Mouse (Mus musculus): Measurements from ENCODE around the gene Arl13a. TPM values are rescaled to one million over a fixed set of nuclear protein-coding genes. Genes with fewer than 3 reads are reported as not detected.
"Not testable (repeated sequence)": the region's sequence is repeated elsewhere in the genome, so short reads cannot be mapped to it uniquely, and the experiment has no call there.

Arl13a gene
- not detected in 2 replicates for polyA plus RNA-seq (2012; rRNA removed)

DNA sequence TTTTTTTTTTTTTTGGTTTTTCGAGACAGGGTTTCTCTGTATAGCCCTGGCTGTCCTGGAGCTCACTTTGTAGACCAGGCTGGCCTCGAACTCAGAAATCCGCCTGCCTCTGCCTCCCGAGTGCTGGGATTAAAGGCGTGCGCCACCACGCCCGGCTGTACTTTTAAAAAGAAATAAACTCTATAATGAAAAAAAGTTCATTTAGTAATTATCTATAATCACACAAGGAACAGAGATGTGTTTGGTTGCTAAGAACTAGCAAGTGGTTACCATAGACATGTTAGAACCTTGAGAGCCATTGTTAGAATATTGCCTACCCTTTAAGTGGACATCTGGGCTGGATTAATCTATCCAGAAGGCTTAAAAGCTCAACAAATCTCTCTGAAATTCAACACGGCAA, at the start of gene Arl13a:
TSS of gene Arl13a (plus strand) at position 301 of the 400 bp plus-strand sequence.
- not testable (repeated sequence) for DNase-seq (ENCODE audit: extremely low spot score in 1 of 2, low spot score in 1 of 2)

DNA sequence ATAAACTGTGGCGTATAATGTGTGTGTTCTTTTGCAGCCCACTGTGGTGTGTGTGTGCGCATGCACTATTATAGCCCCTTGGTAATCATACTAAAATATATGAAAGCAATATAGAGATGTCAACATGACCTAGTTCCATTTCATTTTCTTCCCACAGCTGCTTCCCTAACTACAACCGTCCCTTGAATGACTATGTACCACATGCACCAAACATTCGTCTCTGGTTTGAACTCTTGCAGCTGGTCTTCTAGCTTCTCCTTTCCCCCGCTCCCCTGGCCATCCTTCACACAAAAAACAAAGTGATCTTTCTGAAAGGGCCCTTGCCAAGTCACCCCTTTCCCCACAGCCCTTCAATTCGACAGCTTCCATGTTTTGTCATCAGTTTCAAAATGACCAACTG, 47.3 kb upstream of the Arl13a start:
- no peak for DNase-seq (ENCODE audit: extremely low spot score in 1 of 2, low spot score in 1 of 2)

DNA sequence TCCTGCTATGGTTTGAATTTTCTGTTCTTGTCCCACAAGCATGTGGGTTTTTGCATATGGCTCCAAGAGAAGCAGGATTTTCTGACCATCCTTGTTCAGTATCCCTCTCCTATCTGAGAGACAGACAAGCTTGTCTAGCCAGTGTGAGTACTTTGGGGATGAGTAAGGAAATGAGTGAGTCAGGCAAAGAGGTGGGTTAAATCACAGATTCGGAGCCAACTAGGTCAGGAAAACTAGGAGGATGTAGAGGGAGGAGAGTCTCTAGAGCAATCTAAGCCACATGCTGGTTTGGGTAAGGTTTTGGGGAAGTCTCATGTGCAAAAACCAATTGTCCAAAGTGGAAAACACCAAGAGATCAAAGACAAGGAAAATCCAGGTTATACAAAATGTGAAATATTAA, 45.8 kb upstream of the Arl13a start:
- DNase-seq (ENCODE audit: extremely low spot score in 1 of 2, low spot score in 1 of 2) = peak in 1 of 2 experiments; percentile 9

DNA sequence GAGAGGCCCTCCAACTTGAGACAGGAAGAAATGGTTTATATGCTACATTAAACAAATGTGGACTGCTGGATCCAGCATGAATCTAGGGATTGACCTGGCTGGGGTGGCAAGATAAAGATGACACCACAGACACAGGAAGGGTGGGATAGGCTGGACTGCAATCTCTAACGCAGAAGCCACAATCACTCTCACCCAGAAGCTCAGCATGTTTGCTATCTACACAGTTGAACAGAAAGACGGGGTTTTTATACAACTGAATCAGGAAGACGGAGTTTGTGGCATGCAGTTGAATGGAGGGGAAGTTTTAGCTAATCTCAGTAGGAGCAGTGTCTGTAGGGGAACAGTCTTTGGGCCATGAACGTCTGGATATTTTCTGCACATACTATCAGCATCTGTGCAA, 45.3 kb upstream of the Arl13a start:
- no peak for DNase-seq (ENCODE audit: extremely low spot score in 1 of 2, low spot score in 1 of 2)

DNA sequence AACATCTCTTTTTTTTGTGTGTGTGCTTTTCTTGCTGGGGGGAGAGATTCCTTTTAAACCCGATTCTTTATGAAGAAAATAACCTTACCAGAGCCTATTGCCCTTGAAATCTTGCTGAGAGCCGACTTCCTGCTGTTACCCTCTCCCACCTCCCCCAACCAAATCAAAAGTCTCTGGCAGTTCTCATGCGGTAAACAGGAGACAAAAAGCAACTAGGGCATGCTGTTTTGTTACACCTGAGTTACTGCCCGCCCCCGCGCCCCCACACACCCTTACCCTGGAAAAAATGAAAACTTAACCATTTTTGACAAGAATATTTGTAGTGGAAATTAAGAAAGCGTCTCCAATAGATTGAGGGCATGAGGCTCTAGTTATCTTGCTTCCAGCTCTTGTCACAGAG, 29.1 kb upstream of the Arl13a start:
- no peak for DNase-seq (ENCODE audit: extremely low spot score in 1 of 2, low spot score in 1 of 2)

DNA sequence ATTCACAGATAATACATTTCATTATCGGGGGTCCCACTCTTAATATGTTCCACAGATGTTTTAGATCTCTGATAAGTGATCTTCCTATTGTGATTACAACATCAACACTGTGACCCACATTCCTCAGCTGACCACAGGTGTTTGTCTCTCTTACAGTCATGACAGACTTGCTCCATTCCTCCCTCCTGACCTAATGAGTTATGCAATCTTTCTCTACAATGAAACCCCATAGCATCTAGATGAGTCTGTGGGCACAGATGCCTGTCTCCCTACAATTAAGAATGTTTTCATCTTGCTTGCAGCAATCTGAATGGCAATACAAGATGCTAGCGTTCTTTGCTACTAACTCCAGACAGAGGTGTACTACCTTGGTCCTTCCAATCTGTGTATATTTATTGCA, 26.9 kb upstream of the Arl13a start:
- no peak for DNase-seq (ENCODE audit: extremely low spot score in 1 of 2, low spot score in 1 of 2)

DNA sequence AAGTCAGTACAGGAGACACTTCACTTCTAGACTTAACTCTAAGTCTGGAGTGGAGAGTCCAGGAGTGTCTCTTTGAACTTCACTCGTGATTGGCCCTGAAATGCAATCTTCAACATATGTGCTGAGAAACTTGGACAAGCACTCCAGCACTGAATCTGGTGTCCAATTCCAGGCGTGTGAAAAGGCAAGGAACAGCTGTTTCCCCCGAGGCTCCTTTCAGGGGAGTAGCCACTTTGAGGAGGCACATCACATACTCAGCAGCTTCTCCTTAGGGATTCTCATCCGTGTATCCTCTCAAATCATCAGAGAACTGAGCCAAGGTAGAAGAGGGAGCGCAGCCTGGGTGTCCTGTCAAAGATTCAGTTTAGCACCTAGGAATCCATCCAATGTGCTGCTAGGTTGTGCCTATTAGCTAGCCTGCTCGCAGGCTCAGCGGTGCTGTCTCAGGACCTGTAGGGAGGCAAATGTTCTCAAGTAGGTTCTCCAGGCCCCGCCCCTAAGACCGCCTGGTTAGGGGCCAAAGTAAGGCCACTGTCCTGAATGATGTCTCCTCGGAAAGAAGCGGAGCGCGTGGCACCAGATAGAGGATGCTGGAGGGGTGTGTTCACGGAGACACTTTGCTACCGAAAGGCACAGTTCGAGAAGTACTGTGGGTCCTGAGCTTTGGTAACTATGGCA, 25.1 kb upstream of the Arl13a start, which contains the start of gene Xkrx:
TSS of gene Xkrx (minus strand) at position 34 of the 678 bp plus-strand sequence.
- DNase-seq (ENCODE audit: extremely low spot score in 1 of 2, low spot score in 1 of 2) = no peak

GRCm38 (mm10) chrX:134162826-134163225, 24.5 kb upstream of the Arl13a start:
- peak in 1 of 2 experiments; percentile 47 for DNase-seq (ENCODE audit: extremely low spot score in 1 of 2, low spot score in 1 of 2)

- no peak for DNase-seq (ENCODE audit: extremely low spot score in 1 of 2, low spot score in 1 of 2)
Observed at GRCm38 (mm10) chrX:134163484-134163883, 23.8 kb upstream of the Arl13a start.

GRCm38 (mm10) chrX:134170584-134170983, 16.7 kb upstream of the Arl13a start:
- no peak for DNase-seq (ENCODE audit: extremely low spot score in 1 of 2, low spot score in 1 of 2)

DNA sequence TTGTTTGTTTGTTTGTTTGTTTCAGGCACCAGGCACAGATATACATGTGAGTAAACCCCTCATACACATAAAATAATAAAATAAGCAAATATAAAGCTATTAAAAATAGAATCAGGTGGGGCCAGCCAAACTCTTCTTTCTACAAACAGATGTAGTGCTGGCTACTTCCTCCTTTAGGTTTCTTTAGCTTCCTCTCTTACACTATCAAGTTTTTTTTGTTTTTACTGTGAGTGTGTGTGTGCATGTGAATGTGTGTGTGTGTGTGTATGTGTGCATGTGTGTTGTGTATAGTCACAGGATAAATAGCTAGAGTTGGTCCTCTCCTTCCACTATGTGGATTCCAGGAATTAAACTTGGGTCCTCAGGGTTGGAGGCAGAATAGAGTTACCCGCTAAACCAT, 12.6 kb upstream of the Arl13a start:
- DNase-seq (ENCODE audit: extremely low spot score in 1 of 2, low spot score in 1 of 2) = no peak

GRCm38 (mm10) chrX:134208491-134208890, 21.2 kb downstream of the Arl13a start:
- DNase-seq (ENCODE audit: extremely low spot score in 1 of 2, low spot score in 1 of 2) = no peak

GRCm38 (mm10) chrX:134211151-134211642, 23.9 kb downstream of the Arl13a start:
- DNase-seq (ENCODE audit: extremely low spot score in 1 of 2, low spot score in 1 of 2) = no peak

GRCm38 (mm10) chrX:134218161-134218560, 30.9 kb downstream of the Arl13a start:
- no peak for DNase-seq (ENCODE audit: extremely low spot score in 1 of 2, low spot score in 1 of 2)

- DNase-seq (ENCODE audit: extremely low spot score in 1 of 2, low spot score in 1 of 2) = no peak
Observed at GRCm38 (mm10) chrX:134220618-134221017, 33.3 kb downstream of the Arl13a start.

DNA sequence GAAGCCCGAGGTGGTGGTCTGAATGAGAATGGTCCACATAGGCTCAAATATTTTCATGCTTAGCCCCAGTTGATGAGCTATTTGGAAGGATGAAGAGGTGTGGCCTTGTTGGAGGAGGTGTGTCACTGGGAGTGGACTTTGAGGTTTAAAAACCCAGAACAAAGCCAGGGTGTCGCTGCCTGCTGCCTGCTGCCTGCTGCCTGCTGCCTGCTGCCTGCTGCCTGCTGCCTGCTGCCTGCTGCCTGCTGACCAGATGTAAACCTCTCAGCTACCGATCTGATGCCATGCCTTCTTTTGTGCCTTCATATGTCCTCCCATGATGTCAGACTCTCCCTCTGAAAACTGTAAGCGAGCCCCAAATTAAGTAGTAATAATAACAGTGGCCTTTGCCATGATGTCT, 34.6 kb downstream of the Arl13a start, which contains the start of gene Nox1:
TSS of gene Nox1 (minus strand) at position 101 of the 400 bp plus-strand sequence.
- no peak for DNase-seq (ENCODE audit: extremely low spot score in 1 of 2, low spot score in 1 of 2)

- no peak for DNase-seq (ENCODE audit: extremely low spot score in 1 of 2, low spot score in 1 of 2)
Observed at GRCm38 (mm10) chrX:134233048-134233447, 45.7 kb downstream of the Arl13a start.

- no peak for DNase-seq (ENCODE audit: extremely low spot score in 1 of 2, low spot score in 1 of 2)
Observed at GRCm38 (mm10) chrX:134238266-134238665, 51.0 kb downstream of the Arl13a start.

DNA sequence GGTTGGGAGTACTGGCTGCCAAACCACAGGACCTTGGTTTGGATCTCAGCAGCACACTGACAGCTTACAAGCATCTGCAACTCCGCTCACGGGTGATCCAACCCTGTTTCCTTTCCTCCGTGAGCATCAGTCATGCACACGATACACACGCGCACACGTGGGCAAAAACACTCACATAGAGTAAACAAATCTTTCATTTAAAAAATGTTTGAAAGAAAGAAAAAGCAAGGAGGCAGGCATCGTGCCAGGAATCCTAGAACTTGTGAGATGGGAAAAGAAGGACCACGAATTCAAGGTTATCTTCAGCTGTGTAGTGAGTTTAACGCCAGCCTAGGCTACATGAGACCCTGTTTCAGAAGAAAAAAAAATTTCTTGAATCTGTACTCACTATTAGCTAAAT, 58.6 kb downstream of the Arl13a start:
- DNase-seq (ENCODE audit: extremely low spot score in 1 of 2, low spot score in 1 of 2) = no peak

DNA sequence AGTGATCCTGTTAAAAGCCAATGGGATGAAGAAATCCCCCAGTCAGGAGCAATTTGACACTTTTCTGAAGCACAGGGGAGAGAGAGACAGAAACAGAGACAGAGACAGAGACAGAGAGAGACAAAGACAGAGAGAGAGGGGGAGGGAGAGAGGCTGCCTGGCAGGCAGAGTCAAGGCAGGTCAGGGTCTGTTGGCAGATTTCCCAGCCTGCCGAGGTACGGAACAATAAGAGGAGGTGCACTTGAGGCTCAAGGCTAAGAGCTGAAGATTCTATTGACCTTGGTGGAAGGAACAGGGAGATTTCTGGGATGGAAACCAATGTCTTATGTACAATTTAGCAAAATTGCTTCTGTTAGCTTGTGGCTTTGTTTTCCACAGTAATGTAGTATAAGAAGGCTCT, 60.9 kb downstream of the Arl13a start:
- no peak for DNase-seq (ENCODE audit: extremely low spot score in 1 of 2, low spot score in 1 of 2)

Data from frontal cortex, adult 2 months (tissue).